21 mouse cellular contexts compared by ENCODE assay signal in the genomic region with DNA sequence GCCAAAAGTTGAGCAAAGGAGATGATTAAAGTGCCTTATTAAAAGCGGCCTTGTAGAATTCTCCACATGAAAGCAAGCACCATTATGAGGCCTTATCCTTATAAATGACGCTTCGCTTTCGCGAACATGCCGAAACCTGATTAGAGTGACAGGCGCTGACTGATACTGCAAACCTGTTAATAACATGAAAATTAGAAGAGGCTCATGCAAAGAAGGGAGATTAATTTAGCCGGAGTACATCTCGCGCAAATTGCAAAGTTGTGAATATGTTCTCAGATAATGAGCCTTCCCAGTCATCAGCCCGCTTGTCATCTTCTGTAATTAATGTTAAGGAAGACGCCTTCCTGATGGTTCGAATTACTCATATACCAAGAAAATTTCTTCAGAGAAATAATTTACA.
A peak's percentile ranks its signal among the peaks of the same experiment; 100 is the strongest.
DNase-seq lines count a peak whose midpoint lies in the region; ATAC-seq lines count a peak whose summit lies in the region.
"Had no signal": no experiment of that assay in that cellular context is flagged by ENCODE, and none has a peak within 500 bp of the region (broad histone marks: within the 10 kb centered on the region; RNA-seq: fewer than 3 reads in every experiment).

No protein-coding gene starts in this region.

- DNase-seq in forebrain, embryonic 11.5 days (ENCODE audit: low spot score), result no peak
- peak; percentile 11 to 41 for DNase-seq in layer of hippocampus, adult 18-20 months (ENCODE audit: low spot score in 2 of 2)
- DNase-seq in layer of hippocampus, adult 9-10 months (ENCODE audit: low spot score), result no peak
- DNase-seq in brain, adult 2 months (ENCODE audit: low read depth, low spot score), result peak; percentile 57
- DNase-seq in frontal cortex, postnatal 36 days (ENCODE audit: low spot score in 2 of 2), result no peak
- DNase-seq in urinary bladder, postnatal 4 days (ENCODE audit: low spot score in 2 of 2), result no peak
- DNase-seq: cerebellum, adult 9-10 months; gastrocnemius, postnatal 25 days had no signal

- no peaks in the 10 kb centered on the region for H3K27me3 ChIP-seq in forebrain, embryonic 12.5 days
- H3K27me3 ChIP-seq in forebrain, embryonic 11.5 days (ENCODE audit: control insufficient read depth, insufficient read depth, low read length), result no peaks in the 10 kb centered on the region
- no peaks in the 10 kb centered on the region for H3K27me3 ChIP-seq in midbrain, embryonic 13.5 days
- H3K27me3 ChIP-seq: embryonic facial prominence, embryonic 15.5 days; heart, embryonic 13.5 days; liver, embryonic 15.5 days; lung, embryonic 15.5 days; neural tube, embryonic 12.5 days had no signal

- no peak overlapping the region for H3K9ac ChIP-seq in forebrain, embryonic 12.5 days
- H3K9ac ChIP-seq in forebrain, embryonic 11.5 days (ENCODE audit: low read length), result no peak overlapping the region
- H3K9ac ChIP-seq in midbrain, embryonic 13.5 days (replicated peaks), result no peak overlapping the region
- H3K9ac ChIP-seq: embryonic facial prominence, embryonic 15.5 days; heart, embryonic 13.5 days; liver, embryonic 15.5 days; lung, embryonic 15.5 days; neural tube, embryonic 12.5 days had no signal

- no peak overlapping the region for H3K27ac ChIP-seq in forebrain, embryonic 12.5 days
- H3K27ac ChIP-seq in forebrain, embryonic 11.5 days (ENCODE audit: low read depth, low read length), result no peak overlapping the region
- 0 out of 2 replicates have a peak overlapping the region, but pooled peaks have one; percentile 25 for H3K27ac ChIP-seq in midbrain, embryonic 13.5 days
- H3K27ac ChIP-seq: embryonic facial prominence, embryonic 15.5 days; heart, embryonic 13.5 days; kidney, postnatal 0 days; left cerebral cortex, adult 2 months; limb, embryonic 10.5 days; liver, embryonic 15.5 days; lung, embryonic 15.5 days; neural tube, embryonic 12.5 days had no signal

- ATAC-seq in forebrain, embryonic 12.5 days (ENCODE audit: low FRiP score), result 0 out of 2 replicates have a peak, but pooled peaks have one; percentile 30
- ATAC-seq in forebrain, embryonic 11.5 days (replicated peaks; ENCODE audit: low FRiP score), result no peak
- ATAC-seq in midbrain, embryonic 13.5 days, result no peak
- ATAC-seq: activated CD4-positive, CD25-positive, alpha-beta regulatory T cell, adult 4 months; inflammation-experienced regulatory T-cells, adult 6 months had no signal

- no peak overlapping the region for H3K4me3 ChIP-seq in forebrain, embryonic 12.5 days (replicated peaks)
- no peak overlapping the region for H3K4me3 ChIP-seq in forebrain, embryonic 11.5 days (ENCODE audit: low read depth, low read length)
- no peak overlapping the region for H3K4me3 ChIP-seq in midbrain, embryonic 13.5 days (replicated peaks)
- H3K4me3 ChIP-seq: embryonic facial prominence, embryonic 15.5 days; heart, embryonic 13.5 days; left cerebral cortex, adult 2 months; limb, embryonic 10.5 days; liver, embryonic 15.5 days; lung, embryonic 15.5 days; megakaryocyte, embryonic 14.5 days; neural tube, embryonic 12.5 days had no signal

- peaks cover 5% of the 10 kb centered on the region; the same call in 1 of the 2 replicates for H3K4me1 ChIP-seq in forebrain, embryonic 12.5 days
- H3K4me1 ChIP-seq in forebrain, embryonic 11.5 days (replicated peaks; ENCODE audit: control insufficient read depth, insufficient read depth, low read length), result no peaks in the 10 kb centered on the region
- peaks cover 4% of the 10 kb centered on the region; the same call in 1 of the 2 replicates for H3K4me1 ChIP-seq in midbrain, embryonic 13.5 days (replicated peaks)
- H3K4me1 ChIP-seq: embryonic facial prominence, embryonic 15.5 days; heart, embryonic 13.5 days; limb, embryonic 10.5 days; liver, embryonic 15.5 days; lung, embryonic 15.5 days; megakaryocyte, embryonic 14.5 days had no signal

- H3K9me3 ChIP-seq in forebrain, embryonic 12.5 days, result no peaks in the 10 kb centered on the region
- H3K9me3 ChIP-seq in forebrain, embryonic 11.5 days (ENCODE audit: control insufficient read depth, low read length), result no peaks in the 10 kb centered on the region
- no peaks in the 10 kb centered on the region for H3K9me3 ChIP-seq in midbrain, embryonic 13.5 days
- H3K9me3 ChIP-seq: embryonic facial prominence, embryonic 15.5 days; heart, embryonic 13.5 days; limb, embryonic 10.5 days; liver, embryonic 15.5 days; lung, embryonic 15.5 days; neural tube, embryonic 12.5 days had no signal

- no peaks in the 10 kb centered on the region for H3K36me3 ChIP-seq in forebrain, embryonic 12.5 days (replicated peaks)
- H3K36me3 ChIP-seq in forebrain, embryonic 11.5 days (ENCODE audit: control insufficient read depth, insufficient read depth, low read length), result no peaks in the 10 kb centered on the region
- H3K36me3 ChIP-seq in midbrain, embryonic 13.5 days, result no peaks in the 10 kb centered on the region
- H3K36me3 ChIP-seq: embryonic facial prominence, embryonic 15.5 days; heart, embryonic 13.5 days; limb, embryonic 10.5 days; liver, embryonic 15.5 days; lung, embryonic 15.5 days; neural tube, embryonic 12.5 days had no signal

- no peak overlapping the region for H3K4me2 ChIP-seq in forebrain, embryonic 12.5 days
- H3K4me2 ChIP-seq in forebrain, embryonic 11.5 days (ENCODE audit: low read depth, low read length, severe bottlenecking), result no peak overlapping the region
- H3K4me2 ChIP-seq in midbrain, embryonic 13.5 days (replicated peaks), result no peak overlapping the region
- H3K4me2 ChIP-seq: embryonic facial prominence, embryonic 15.5 days; heart, embryonic 13.5 days; liver, embryonic 15.5 days; lung, embryonic 15.5 days; neural tube, embryonic 12.5 days had no signal

- WGBS in forebrain, embryonic 12.5 days, result 69% methylated on average over 13 of the region's 13 CpGs
- 79% methylated on average over 13 of the region's 13 CpGs for WGBS in forebrain, embryonic 11.5 days
- 74% methylated on average over 13 of the region's 13 CpGs for WGBS in midbrain, embryonic 13.5 days

Comparison
In these comparisons a context has a peak if more than half of its experiments do, and no peak if none do; other contexts are left out.
1. DNase-seq: peak in layer of hippocampus, adult 18-20 months (2 of 2) and brain, adult 2 months (single experiment); none in forebrain, embryonic 11.5 days (single experiment), layer of hippocampus, adult 9-10 months (single experiment), frontal cortex, postnatal 36 days (0 of 2) and urinary bladder, postnatal 4 days (0 of 2).